Mouse (Mus musculus) lung, postnatal 0 days (tissue): Measurements from ENCODE around the gene Sdhc.
"Not testable (repeated sequence)": the region's sequence is repeated elsewhere in the genome, so short reads cannot be mapped to it uniquely, and the experiment has no call there.

Experiments
- CTCF ChIP-seq: IDR thresholded peaks from 2 replicates; pipeline ENCODE4 v1.5.1; 2016; ENCODE audit warnings: antibody characterized with exemption, mild to moderate bottlenecking
- EP300 ChIP-seq: IDR thresholded peaks from 2 replicates; pipeline ENCODE4 v1.6.1; 2016; ENCODE audit warnings: antibody characterized with exemption, mild to moderate bottlenecking, control low read depth

DNA sequence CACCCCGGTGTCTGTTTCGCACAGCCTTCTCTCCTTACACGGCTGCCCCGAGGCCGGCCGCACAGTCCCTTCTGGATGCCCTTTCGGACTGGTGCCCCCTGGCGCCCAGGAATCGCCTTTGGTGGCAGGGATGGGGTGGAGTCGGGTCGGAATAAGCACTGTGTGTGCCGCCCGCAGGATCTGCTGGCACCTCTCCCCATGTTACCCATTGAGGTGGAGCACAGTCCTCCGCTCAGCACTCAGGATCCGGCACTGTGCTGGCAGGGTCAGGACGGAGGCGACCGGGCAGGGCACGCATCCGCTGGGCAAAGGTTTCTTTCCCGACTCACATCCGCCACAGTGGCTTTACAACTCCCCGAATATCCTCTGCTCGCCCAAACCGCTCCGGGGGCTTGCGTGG lies 72.4 kb downstream of the Sdhc start:
- TF ChIP-seq CTCF, EP300: not testable (repeated sequence)
